Mouse (Mus musculus) T-helper 17 cell (primary cell): Measurements from ENCODE around the gene Adam22.

Experiments
- in situ Hi-C, 2 experiments: fragments of 300-600 bp; cut with MboI, MseI; formaldehyde crosslinking; loops; 1 replicate in 1 of 2; 2 replicates in 1 of 2; pipeline ENCODE4 v1.15.1; 2025; ENCODE audit warnings: high pct_unique_total_duplicates in 2 of 2

Gene Adam22

GRCm38 (mm10) chr5:8367614-8368327 is at the start of gene Adam22:
Gene Adam22 (minus strand): TSS chr5:8368160.
- in situ Hi-C loops: no loop called here

GRCm38 (mm10) chr5:8417443-8417842 is 49.5 kb upstream of the Adam22 start:
- in situ Hi-C loops: loop anchor here in 1 of 2 experiments (5.0 to 25.0 kb wide), 2 partner anchors 355 to 695 kb away; no protein-coding TSS in a partner anchor

- in situ Hi-C loops: loop anchor here in 1 of 2 experiments (5.0 to 25.0 kb wide), 2 partner anchors 355 to 695 kb away; no protein-coding TSS in a partner anchor
Measured at GRCm38 (mm10) chr5:8416683-8417413, 48.9 kb upstream of the Adam22 start.

GRCm38 (mm10) chr5:8408746-8409145 is 40.8 kb upstream of the Adam22 start:
- in situ Hi-C loops: loop anchor here in 1 of 2 experiments (25.0 kb wide), 1 partner anchor 346 kb away; no protein-coding TSS in a partner anchor

- in situ Hi-C loops: loop anchor here in 1 of 2 experiments (10.0 kb wide), 1 partner anchor 233 kb away; no protein-coding TSS in a partner anchor
Measured at GRCm38 (mm10) chr5:8397587-8398249, 29.8 kb upstream of the Adam22 start.

GRCm38 (mm10) chr5:8393891-8394583 is 26.1 kb upstream of the Adam22 start:
- in situ Hi-C loops: loop anchor here in 1 of 2 experiments (10.0 kb wide), 1 partner anchor 229 kb away; no protein-coding TSS in a partner anchor

GRCm38 (mm10) chr5:8374297-8374906 is 6.4 kb upstream of the Adam22 start:
- in situ Hi-C loops: no loop called here

- in situ Hi-C loops: no loop called here
Measured at GRCm38 (mm10) chr5:8373415-8373814, 5.5 kb upstream of the Adam22 start.

GRCm38 (mm10) chr5:8368781-8369180 is 821 bp upstream of the Adam22 start:
- in situ Hi-C loops: no loop called here

- in situ Hi-C loops: no loop called here
Measured at GRCm38 (mm10) chr5:8368328-8368692, 350 bp upstream of the Adam22 start.

- in situ Hi-C loops: no loop called here
Measured at GRCm38 (mm10) chr5:8366771-8367613, 968 bp downstream of the Adam22 start.

GRCm38 (mm10) chr5:8362361-8362760 is 5.6 kb downstream of the Adam22 start:
- in situ Hi-C loops: no loop called here

- in situ Hi-C loops: no loop called here
Measured at GRCm38 (mm10) chr5:8357677-8358076, 10.3 kb downstream of the Adam22 start.

GRCm38 (mm10) chr5:8356885-8357651 is 10.9 kb downstream of the Adam22 start:
- in situ Hi-C loops: no loop called here

GRCm38 (mm10) chr5:8356326-8356725 is 11.6 kb downstream of the Adam22 start:
- in situ Hi-C loops: no loop called here

GRCm38 (mm10) chr5:8349557-8349956 is 18.4 kb downstream of the Adam22 start:
- in situ Hi-C loops: no loop called here

GRCm38 (mm10) chr5:8346329-8346728 is 21.6 kb downstream of the Adam22 start:
- in situ Hi-C loops: no loop called here

- in situ Hi-C loops: no loop called here
Measured at GRCm38 (mm10) chr5:8343296-8343695, 24.7 kb downstream of the Adam22 start.

GRCm38 (mm10) chr5:8341676-8342075 is 26.3 kb downstream of the Adam22 start:
- in situ Hi-C loops: no loop called here
